Mouse (Mus musculus): ENCODE measurements around the gene Kcnj15.

- TF ChIP-seq CTCF (IDR thresholded peaks at IDR 0.05; ENCODE audit: borderline replicate concordance, extremely low read depth, insufficient read depth, insufficient read length), result no peak
- TF ChIP-seq POLR2A (IDR thresholded peaks at IDR 0.05; ENCODE audit: borderline replicate concordance, extremely low read depth, insufficient read depth, insufficient read length, poor library complexity, severe bottlenecking), result no peak
These were observed 34.2 kb downstream of the Kcnj15 start for GRCm38 (mm10) chr16:95291450-95292101.

Data from brain, embryonic 14.5 days (tissue).